Mouse (Mus musculus) stomach, postnatal 0 days (tissue): ENCODE results near the gene Atxn3. TPM values are rescaled to one million over a fixed set of nuclear protein-coding genes. Genes with fewer than 3 reads are reported as not detected.

Experiments
- ATAC-seq: fragments of 200-750 bp; cut with Nextera tagmentation; 2 replicates; pipeline ENCODE4 v1.8.0; 2017; ENCODE audit not compliant: low FRiP score, low TSS enrichment
- DNase-seq: peaks from one replicate; pipeline ENCODE4 v3.0.0-alpha.2; 2016; ENCODE audit warnings: low spot score
- H3K27ac ChIP-seq: fragments of 300-500 bp; sonication (generic); replicated peaks from 2 replicates; pipeline ENCODE4 v1.5.1; 2014; ENCODE audit warnings: mild to moderate bottlenecking, control low read depth
- H3K27me3 ChIP-seq: fragments of 300-500 bp; sonication (generic); 2 replicates; pipeline ENCODE4 v1.6.1; 2014; ENCODE audit warnings: low read length; ENCODE audit not compliant: control insufficient read depth, insufficient read depth
- H3K36me3 ChIP-seq: fragments of 300-500 bp; sonication (generic); 2 replicates; pipeline ENCODE4 v1.6.1; 2014; ENCODE audit warnings: low read length, mixed read lengths; ENCODE audit not compliant: control insufficient read depth, insufficient read depth
- H3K4me1 ChIP-seq: fragments of 300-500 bp; sonication (generic); replicated peaks from 2 replicates; pipeline ENCODE4 v1.6.1; 2014; ENCODE audit warnings: antibody characterized with exemption; ENCODE audit not compliant: control insufficient read depth, insufficient read depth
- H3K4me2 ChIP-seq: fragments of 300-500 bp; sonication (generic); replicated peaks from 2 replicates; pipeline ENCODE4 v1.6.1; 2014; ENCODE audit warnings: low read depth, mild to moderate bottlenecking, control low read depth, moderate library complexity
- H3K4me3 ChIP-seq: fragments of 300-500 bp; sonication (generic); 2 replicates; pipeline ENCODE4 v1.5.1; 2014; ENCODE audit warnings: low read depth, low read length, control low read depth
- H3K9ac ChIP-seq: fragments of 300-500 bp; sonication (generic); 2 replicates; pipeline ENCODE4 v1.6.1; 2014; ENCODE audit warnings: mild to moderate bottlenecking, low read length, control low read depth, mixed read lengths
- H3K9me3 ChIP-seq: fragments of 300-500 bp; sonication (generic); 2 replicates; pipeline ENCODE4 v1.6.1; 2016; ENCODE audit warnings: low read length; ENCODE audit not compliant: control insufficient read depth
- CTCF ChIP-seq: IDR thresholded peaks from 2 replicates; pipeline ENCODE4 v1.5.1; 2016; ENCODE audit warnings: antibody characterized with exemption, low read depth, mild to moderate bottlenecking, moderate library complexity
- EP300 ChIP-seq: optimal IDR thresholded peaks from 2 replicates; pipeline ENCODE3; 2016; ENCODE audit warnings: antibody characterized with exemption
- WGBS: fragments of 180-500 bp; shearing (Covaris S2); extraction: QIAGEN DNeasy Blood & Tissue Kit; methylation state at CpG from one replicate; pipeline ENCODE4 v1.1.7; 2014; 5-methylcytosine and 5-hydroxymethylcytosine counted together
- polyA plus RNA-seq: library from polyadenylated mRNA; unstranded; fragments of >200 nt; fragmentation: Nextera tagmentation; extraction: Ambion mirVana; gene quantifications from 2 replicates; pipeline ENCODE4 v1.2.1, GENCODE M21; 2015

Atxn3 gene
- 12.0 and 13.4 TPM in 2 replicates for polyA plus RNA-seq

DNA sequence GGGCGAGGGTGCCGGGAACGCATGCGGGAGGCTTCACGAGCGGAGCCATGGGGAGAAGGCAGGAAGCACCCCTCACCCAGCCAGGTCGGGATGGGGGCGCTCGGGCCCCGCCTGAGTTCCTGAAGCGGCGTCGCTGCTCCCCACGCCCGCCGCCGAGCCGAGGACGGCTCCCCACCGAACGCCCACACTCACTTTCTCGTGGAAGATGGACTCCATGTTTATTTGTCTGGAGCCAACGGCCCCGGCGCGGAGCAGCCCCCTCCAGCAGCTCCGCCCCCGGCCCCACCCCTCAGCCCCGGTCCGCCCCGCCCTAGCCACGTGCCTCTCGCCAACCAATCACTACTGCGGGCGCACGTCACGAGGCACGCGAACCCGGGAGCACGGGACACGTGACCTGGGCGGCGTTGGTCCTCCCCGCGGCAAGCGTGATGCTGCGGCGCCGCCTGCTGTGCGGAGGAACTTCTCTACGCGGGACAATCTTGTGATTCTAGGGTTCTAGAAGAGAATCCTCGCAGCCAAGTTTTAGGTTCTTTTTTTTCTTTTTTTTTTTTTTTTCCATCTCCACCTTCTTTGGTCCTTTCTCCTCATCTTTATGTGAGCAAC lies at the start of gene Atxn3:
Gene Atxn3, minus strand, starts transcription at position 305 of the 603 bp plus-strand sequence.
- H3K9me3 ChIP-seq, result no peaks in the 10 kb centered on the region
- TF ChIP-seq EP300 (no peak), CTCF (peak; percentile 84)
- no peaks in the 10 kb centered on the region for H3K4me1 ChIP-seq
- H3K36me3 ChIP-seq, result no peaks in the 10 kb centered on the region
- H3K9ac ChIP-seq, result peak within 1 kb of the TSS; percentile 88
- no peaks in the 10 kb centered on the region for H3K27me3 ChIP-seq
- WGBS, result under 1% methylated on average over 48 of the region's 54 CpGs
- H3K27ac ChIP-seq, result peak within 1 kb of the TSS; percentile 85
- H3K4me3 ChIP-seq, result peak within 1 kb of the TSS; percentile 96
- peak within 1 kb of the TSS; percentile 80 for H3K4me2 ChIP-seq
- ATAC-seq (peak; percentile 99), DNase-seq (peak; percentile 99)

DNA sequence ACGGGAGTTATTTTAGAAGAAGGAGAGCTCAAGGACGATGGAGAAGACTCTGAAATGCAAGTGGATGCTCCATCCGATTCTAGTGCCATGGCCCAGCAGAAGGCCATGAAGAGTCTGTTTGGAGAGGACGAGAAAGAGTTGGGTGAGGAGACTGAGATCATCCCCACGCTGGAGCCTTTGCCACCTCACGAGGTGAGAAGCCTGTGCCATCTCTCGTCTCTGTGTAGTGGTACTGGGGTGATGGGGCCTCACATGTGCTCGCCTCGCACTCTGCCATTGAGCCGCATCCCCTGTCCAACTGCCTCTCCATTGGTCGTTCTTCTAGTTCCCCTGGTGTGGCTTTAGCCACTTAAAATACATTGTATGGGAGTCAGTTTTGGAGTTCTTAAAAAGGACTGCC lies 42.7 kb upstream of the Atxn3 start:
- H3K9me3 ChIP-seq, result no peaks in the 10 kb centered on the region
- H3K4me3 ChIP-seq, result no peak overlapping the region
- H3K27ac ChIP-seq, result no peak overlapping the region
- DNase-seq (no peak), ATAC-seq (no peak)
- peaks cover 15% of the 10 kb centered on the region for H3K36me3 ChIP-seq
- no peaks in the 10 kb centered on the region for H3K4me1 ChIP-seq
- H3K27me3 ChIP-seq, result no peaks in the 10 kb centered on the region
- 93% methylated on average over 11 of the region's 11 CpGs for WGBS
- no peak overlapping the region for H3K9ac ChIP-seq
- H3K4me2 ChIP-seq, result no peak overlapping the region
- no peak for TF ChIP-seq EP300
- no peak for TF ChIP-seq CTCF

DNA sequence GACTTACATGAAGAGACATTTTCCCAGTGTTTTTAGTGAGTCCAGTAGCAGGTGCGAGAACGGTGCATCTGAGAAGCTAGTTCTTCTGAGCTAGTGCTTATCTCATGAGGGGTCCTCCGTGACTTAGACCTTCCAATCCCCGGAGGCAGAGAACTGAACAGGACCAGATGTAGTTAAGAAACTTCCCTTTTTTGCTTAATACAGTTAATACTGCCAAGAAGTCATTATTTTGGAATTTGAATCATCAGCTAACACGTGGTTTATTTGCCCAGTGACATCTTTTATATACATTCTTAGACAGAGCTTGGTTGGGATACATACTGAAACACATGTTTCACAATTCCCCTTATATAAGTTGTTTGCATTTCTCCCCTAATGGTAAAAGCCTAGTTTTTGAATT lies 40.9 kb upstream of the Atxn3 start:
- TF ChIP-seq CTCF (no peak), EP300 (no peak)
- WGBS, result 78% methylated on average over 5 of the region's 5 CpGs
- no peak overlapping the region for H3K4me2 ChIP-seq
- DNase-seq, result no peak
- no peak overlapping the region for H3K9ac ChIP-seq
- no peaks in the 10 kb centered on the region for H3K4me1 ChIP-seq
- H3K27me3 ChIP-seq, result no peaks in the 10 kb centered on the region
- no peak overlapping the region for H3K4me3 ChIP-seq
- ATAC-seq, result no peak
- H3K27ac ChIP-seq, result no peak overlapping the region
- no peaks in the 10 kb centered on the region for H3K9me3 ChIP-seq
- peaks cover 15% of the 10 kb centered on the region for H3K36me3 ChIP-seq

DNA sequence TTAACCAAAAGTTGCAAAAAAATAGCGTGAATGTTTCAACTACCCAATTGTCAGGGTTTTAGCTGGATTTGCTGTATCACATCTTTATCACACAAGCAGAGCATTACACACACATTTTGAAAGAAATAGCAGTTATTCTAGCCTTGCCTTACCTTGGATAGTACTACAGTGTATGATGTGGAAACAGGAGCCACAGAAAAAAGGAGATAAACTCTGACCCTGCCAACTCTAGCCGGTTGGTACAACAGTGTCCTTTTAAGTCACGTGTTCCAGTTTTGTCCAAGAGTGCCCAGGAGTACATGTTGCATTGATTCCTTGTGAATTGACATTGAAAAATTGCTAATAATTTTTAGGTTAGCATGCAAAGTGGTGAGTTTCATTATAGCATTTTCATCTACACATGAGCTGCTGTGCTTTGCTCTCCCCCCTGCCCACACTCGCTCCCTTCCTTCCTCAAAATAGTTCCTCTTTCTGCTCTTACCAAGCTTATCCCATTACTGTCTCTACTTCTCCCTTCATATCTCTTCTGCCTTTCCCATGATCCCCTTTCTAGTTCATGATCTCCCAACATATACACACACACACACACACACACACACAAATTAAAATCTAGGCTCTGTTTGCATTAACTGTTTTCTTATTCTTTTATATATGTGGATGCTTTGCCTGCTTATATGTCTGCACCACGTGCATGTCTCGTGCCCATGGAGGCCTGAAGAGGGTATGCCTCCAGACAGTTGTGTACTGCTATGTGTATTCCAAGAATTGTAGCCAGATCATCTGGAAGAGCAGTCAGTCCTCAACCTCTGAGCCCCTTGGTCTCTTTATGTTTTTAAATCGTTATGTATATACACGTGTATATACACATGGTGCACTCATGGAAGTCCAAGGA lies 36.8 kb upstream of the Atxn3 start:
- H3K27ac ChIP-seq, result no peak overlapping the region
- DNase-seq, result no peak
- H3K36me3 ChIP-seq, result peaks cover 27% of the 10 kb centered on the region
- H3K9me3 ChIP-seq, result no peaks in the 10 kb centered on the region
- WGBS, result 91% methylated on average over 8 of the region's 8 CpGs
- no peak overlapping the region for H3K4me3 ChIP-seq
- no peaks in the 10 kb centered on the region for H3K4me1 ChIP-seq
- H3K27me3 ChIP-seq, result no peaks in the 10 kb centered on the region
- no peak overlapping the region for H3K4me2 ChIP-seq
- TF ChIP-seq EP300 (no peak), CTCF (no peak)
- H3K9ac ChIP-seq, result no peak overlapping the region
- ATAC-seq, result no peak

DNA sequence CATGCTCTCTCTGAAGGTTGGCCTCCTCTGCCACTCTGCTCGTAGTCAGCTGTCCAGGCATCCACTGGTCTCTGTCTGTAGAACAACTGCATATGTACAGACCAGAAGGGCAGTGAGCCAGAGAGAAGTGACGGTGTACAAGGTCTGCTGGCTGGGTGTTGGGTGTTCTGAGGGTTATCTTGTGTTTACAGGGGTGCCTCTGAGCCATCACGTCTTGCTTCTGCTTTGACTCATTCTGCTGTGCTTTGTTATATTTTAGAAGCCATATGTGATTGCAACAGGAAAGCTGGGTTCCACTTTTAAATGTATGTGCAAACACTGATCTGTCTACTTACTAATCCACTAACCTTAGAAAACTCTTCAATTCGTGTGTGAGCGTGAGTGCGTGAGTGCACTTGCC lies 29.6 kb upstream of the Atxn3 start:
- WGBS, result 85% methylated on average over 6 of the region's 6 CpGs
- peaks cover 23% of the 10 kb centered on the region for H3K36me3 ChIP-seq
- H3K27ac ChIP-seq, result no peak overlapping the region
- H3K27me3 ChIP-seq, result no peaks in the 10 kb centered on the region
- no peaks in the 10 kb centered on the region for H3K4me1 ChIP-seq
- DNase-seq (no peak), ATAC-seq (no peak)
- no peaks in the 10 kb centered on the region for H3K9me3 ChIP-seq
- H3K4me2 ChIP-seq, result no peak overlapping the region
- TF ChIP-seq EP300 (no peak), CTCF (no peak)
- H3K4me3 ChIP-seq, result no peak overlapping the region
- no peak overlapping the region for H3K9ac ChIP-seq

DNA sequence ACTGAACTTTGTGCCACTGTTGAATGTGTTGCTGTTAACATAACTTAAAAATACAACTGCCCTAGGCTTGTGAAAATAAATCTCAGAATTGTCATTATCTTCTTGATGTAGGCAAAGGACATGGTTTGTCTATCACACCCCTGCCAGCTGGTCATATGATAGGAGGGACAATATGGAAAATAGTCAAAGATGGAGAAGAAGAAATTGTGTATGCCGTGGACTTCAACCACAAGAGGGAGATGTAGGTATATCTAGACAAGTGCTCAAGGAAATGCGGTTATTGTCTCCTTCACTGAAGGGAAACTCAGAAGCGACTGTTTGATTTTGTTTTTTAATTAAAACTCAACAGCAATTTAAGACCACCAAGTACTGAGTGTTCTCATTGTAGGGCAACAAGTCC lies 27.1 kb upstream of the Atxn3 start:
- 45% methylated on average over 3 of the region's 3 CpGs for WGBS
- H3K9me3 ChIP-seq, result no peaks in the 10 kb centered on the region
- H3K27ac ChIP-seq, result no peak overlapping the region
- H3K36me3 ChIP-seq, result peaks cover 15% of the 10 kb centered on the region
- TF ChIP-seq EP300, result no peak
- TF ChIP-seq CTCF, result peak; percentile 82
- no peaks in the 10 kb centered on the region for H3K27me3 ChIP-seq
- H3K4me2 ChIP-seq, result no peak overlapping the region
- DNase-seq (no peak), ATAC-seq (no peak)
- H3K9ac ChIP-seq, result no peak overlapping the region
- no peak overlapping the region for H3K4me3 ChIP-seq
- H3K4me1 ChIP-seq, result no peaks in the 10 kb centered on the region
